Mouse (Mus musculus) ES-E14 (cell line): ENCODE results near the gene Klf9.

ENCODE experiments used
- CHD2 ChIP-seq: IDR thresholded peaks from 2 replicates; pipeline ENCODE4 v1.6.1; 2014; ENCODE audit warnings: mild to moderate bottlenecking, low read depth, low read length, inconsistent platforms
- MAFK ChIP-seq: IDR thresholded peaks from 2 replicates; pipeline ENCODE4 v1.6.1; 2014; ENCODE audit warnings: mild to moderate bottlenecking, low read depth, low read length, inconsistent platforms; ENCODE audit not compliant: insufficient read depth
- ZC3H11A ChIP-seq: IDR thresholded peaks from 2 replicates; pipeline ENCODE4 v1.6.1; 2012; ENCODE audit warnings: low read depth, mild to moderate bottlenecking, inconsistent platforms, low read length, borderline replicate concordance
- ZNF384 ChIP-seq: IDR thresholded peaks from 2 replicates; pipeline ENCODE4 v1.6.1; 2012; ENCODE audit warnings: low read depth, low read length, inconsistent platforms

- no peak for TF ChIP-seq MAFK
- no peak for TF ChIP-seq ZC3H11A
- TF ChIP-seq ZNF384: no peak
- TF ChIP-seq CHD2: no peak
Measured at GRCm38 (mm10) chr19:23164651-23165240, 23.7 kb downstream of the Klf9 start.
